Mouse (Mus musculus): Measurements from ENCODE around the gene Nav2.
A peak's percentile ranks its signal among the peaks of the same experiment; 100 is the strongest.

Gene Nav2

GRCm38 (mm10) chr7:49052871-49053618 is 144.5 kb downstream of the Nav2 start:
- no peak for DNase-seq (ENCODE audit: low spot score)

- peak; percentile 26 for DNase-seq (ENCODE audit: low spot score)
These were observed 146.8 kb downstream of the Nav2 start for GRCm38 (mm10) chr7:49055273-49055672.

- DNase-seq (ENCODE audit: low spot score): no peak
These were observed 149.9 kb downstream of the Nav2 start for GRCm38 (mm10) chr7:49058304-49059012.

- DNase-seq (ENCODE audit: low spot score): peak; percentile 59
These were observed 156.4 kb downstream of the Nav2 start for GRCm38 (mm10) chr7:49064792-49065521.

GRCm38 (mm10) chr7:49065621-49066475 is 157.3 kb downstream of the Nav2 start:
- no peak for DNase-seq (ENCODE audit: low spot score)

GRCm38 (mm10) chr7:49066828-49067227 is 158.3 kb downstream of the Nav2 start:
- no peak for DNase-seq (ENCODE audit: low spot score)

GRCm38 (mm10) chr7:49069396-49069961 is 161.0 kb downstream of the Nav2 start:
- DNase-seq (ENCODE audit: low spot score): no peak

- no peak for DNase-seq (ENCODE audit: low spot score)
These were observed 162.1 kb downstream of the Nav2 start for GRCm38 (mm10) chr7:49070621-49071020.

GRCm38 (mm10) chr7:49071141-49071567 is 162.6 kb downstream of the Nav2 start:
- no peak for DNase-seq (ENCODE audit: low spot score)

- no peak for DNase-seq (ENCODE audit: low spot score)
These were observed 166.9 kb downstream of the Nav2 start for GRCm38 (mm10) chr7:49075333-49075934.

GRCm38 (mm10) chr7:49076283-49076694 is 167.8 kb downstream of the Nav2 start:
- no peak for DNase-seq (ENCODE audit: low spot score)

- DNase-seq (ENCODE audit: low spot score): no peak
These were observed 170.4 kb downstream of the Nav2 start for GRCm38 (mm10) chr7:49078930-49079329.

- DNase-seq (ENCODE audit: low spot score): no peak
These were observed 174.2 kb downstream of the Nav2 start for GRCm38 (mm10) chr7:49082585-49083165.

GRCm38 (mm10) chr7:49084768-49085167 is 176.3 kb downstream of the Nav2 start:
- peak; percentile 39 for DNase-seq (ENCODE audit: low spot score)

GRCm38 (mm10) chr7:49085759-49086158 is 177.2 kb downstream of the Nav2 start:
- DNase-seq (ENCODE audit: low spot score): no peak

- no peak for DNase-seq (ENCODE audit: low spot score)
These were observed 178.6 kb downstream of the Nav2 start for GRCm38 (mm10) chr7:49087154-49087553.

- DNase-seq (ENCODE audit: low spot score): no peak
These were observed 179.8 kb downstream of the Nav2 start for GRCm38 (mm10) chr7:49088198-49088912.

GRCm38 (mm10) chr7:49091371-49091770 is 182.9 kb downstream of the Nav2 start:
- no peak for DNase-seq (ENCODE audit: low spot score)

- no peak for DNase-seq (ENCODE audit: low spot score)
These were observed 183.4 kb downstream of the Nav2 start for GRCm38 (mm10) chr7:49091921-49092320.

GRCm38 (mm10) chr7:49093596-49093995 is 185.1 kb downstream of the Nav2 start:
- no peak for DNase-seq (ENCODE audit: low spot score)

Data from layer of hippocampus, adult 11-12 months (tissue).